Mouse (Mus musculus) spleen, adult 2 months (tissue): Measurements from ENCODE around the gene Bbs9.

Source experiments
- CTCF ChIP-seq: fragments of 200-500 bp; IDR thresholded peaks from 2 replicates; pipeline ENCODE4 v1.5.1; 2011; ENCODE audit warnings: mild to moderate bottlenecking, inconsistent platforms; ENCODE audit not compliant: insufficient read depth, insufficient read length, insufficient replicate concordance; ENCODE audit errors: extremely low read depth
- POLR2A ChIP-seq: fragments of 200-500 bp; IDR thresholded peaks from 2 replicates; pipeline ENCODE4 v1.6.1; 2011; ENCODE audit warnings: low read depth, low read length, inconsistent platforms

GRCm38 (mm10) chr9:22515076-22515475 is 39.6 kb downstream of the Bbs9 start:
- no peak for TF ChIP-seq CTCF
- no peak for TF ChIP-seq POLR2A
